Mouse (Mus musculus) stomach, embryonic 14.5 days (tissue): ENCODE results near the gene Edc3. TPM values are rescaled to one million over a fixed set of nuclear protein-coding genes. Genes with fewer than 3 reads are reported as not detected.

ENCODE experiments used
- ATAC-seq: fragments of 200-750 bp; cut with Nextera tagmentation; 2 replicates; pipeline ENCODE4 v1.8.0; 2017; ENCODE audit warnings: low read depth, moderate TSS enrichment; ENCODE audit not compliant: insufficient number of reproducible peaks, insufficient read depth, low FRiP score
- H3K27ac ChIP-seq: fragments of 300-500 bp; sonication (generic); 2 replicates; pipeline ENCODE4 v1.5.1; 2014; ENCODE audit warnings: mild to moderate bottlenecking, low read length, moderate library complexity, mixed read lengths
- H3K27me3 ChIP-seq: fragments of 300-500 bp; sonication (generic); 2 replicates; pipeline ENCODE4 v1.6.1; 2014; ENCODE audit warnings: low read length, control low read depth, mixed read lengths; ENCODE audit not compliant: control insufficient read depth, insufficient read depth
- H3K36me3 ChIP-seq: fragments of 300-500 bp; sonication (generic); 2 replicates; pipeline ENCODE4 v1.6.1; 2014; ENCODE audit warnings: mild to moderate bottlenecking, control low read depth, low read length, moderate library complexity, mixed read lengths; ENCODE audit not compliant: control insufficient read depth, insufficient read depth
- H3K4me1 ChIP-seq: fragments of 300-500 bp; sonication (generic); 2 replicates; pipeline ENCODE4 v1.6.1; 2014; ENCODE audit warnings: low read length, control low read depth, mixed read lengths; ENCODE audit not compliant: control insufficient read depth, insufficient read depth
- H3K4me2 ChIP-seq: fragments of 300-500 bp; sonication (generic); replicated peaks from 2 replicates; pipeline ENCODE4 v1.6.1; 2014; ENCODE audit warnings: low read depth, low read length, control low read depth
- H3K4me3 ChIP-seq: fragments of 300-500 bp; sonication (generic); 2 replicates; pipeline ENCODE4 v1.5.1; 2014; ENCODE audit warnings: low read depth, low read length, control low read depth
- H3K9ac ChIP-seq: fragments of 300-500 bp; sonication (generic); replicated peaks from 2 replicates; pipeline ENCODE4 v1.6.1; 2014; ENCODE audit warnings: low read depth, mild to moderate bottlenecking, control low read depth, low read length, moderate library complexity, mixed read lengths
- H3K9me3 ChIP-seq: fragments of 300-500 bp; sonication (generic); 2 replicates; pipeline ENCODE4 v1.6.1; 2016; ENCODE audit warnings: low read depth, low read length, control low read depth; ENCODE audit not compliant: control insufficient read depth
- WGBS: fragments of 180-500 bp; shearing (Covaris S2); extraction: QIAGEN DNeasy Blood & Tissue Kit; methylation state at CpG from one replicate; pipeline ENCODE4 v1.1.7; 2014; 5-methylcytosine and 5-hydroxymethylcytosine counted together
- polyA plus RNA-seq: library from polyadenylated mRNA; unstranded; fragments of >200 nt; fragmentation: Nextera tagmentation; extraction: Ambion mirVana; gene quantifications from 2 replicates; pipeline ENCODE4 v1.2.1, GENCODE M21; 2014

The Edc3 gene
- polyA plus RNA-seq, 1 experiment from 2014 or later = 23.1 TPM

DNA sequence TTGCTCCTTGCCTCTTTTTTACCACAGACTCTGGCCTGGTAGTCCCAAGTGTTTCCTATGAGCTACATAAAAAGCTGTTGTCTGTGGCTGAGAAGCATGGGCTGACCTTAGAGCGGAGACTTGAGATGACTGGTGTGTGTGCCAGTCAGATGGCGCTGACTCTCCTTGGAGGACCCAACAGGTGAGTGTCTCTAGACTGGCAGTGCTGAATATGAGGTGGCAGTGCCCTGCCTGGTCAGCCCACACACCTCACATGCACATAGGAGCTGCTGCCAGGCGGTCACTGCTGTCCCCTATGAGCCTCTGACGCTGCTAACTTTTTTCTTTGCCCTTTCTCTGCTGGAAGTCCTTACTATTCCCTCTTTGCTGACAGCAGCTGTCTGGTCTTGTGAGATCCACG is 31.5 kb downstream of the Edc3 start:
- no peak for ATAC-seq
- Histone ChIP-seq H3K4me2 (no peak overlapping the region), H3K4me1 (0 out of 2 replicates have a peak, but pooled peaks cover 2% of the 10 kb centered on the region), H3K27ac (no peak overlapping the region), H3K9me3 (no peaks in the 10 kb centered on the region), H3K27me3 (no peaks in the 10 kb centered on the region), H3K36me3 (peaks cover 30% of the 10 kb centered on the region; the same call in 1 of the 2 replicates), H3K9ac (no peak overlapping the region), H3K4me3 (no peak overlapping the region)
- WGBS = 86% methylated on average over 5 of the region's 5 CpGs

DNA sequence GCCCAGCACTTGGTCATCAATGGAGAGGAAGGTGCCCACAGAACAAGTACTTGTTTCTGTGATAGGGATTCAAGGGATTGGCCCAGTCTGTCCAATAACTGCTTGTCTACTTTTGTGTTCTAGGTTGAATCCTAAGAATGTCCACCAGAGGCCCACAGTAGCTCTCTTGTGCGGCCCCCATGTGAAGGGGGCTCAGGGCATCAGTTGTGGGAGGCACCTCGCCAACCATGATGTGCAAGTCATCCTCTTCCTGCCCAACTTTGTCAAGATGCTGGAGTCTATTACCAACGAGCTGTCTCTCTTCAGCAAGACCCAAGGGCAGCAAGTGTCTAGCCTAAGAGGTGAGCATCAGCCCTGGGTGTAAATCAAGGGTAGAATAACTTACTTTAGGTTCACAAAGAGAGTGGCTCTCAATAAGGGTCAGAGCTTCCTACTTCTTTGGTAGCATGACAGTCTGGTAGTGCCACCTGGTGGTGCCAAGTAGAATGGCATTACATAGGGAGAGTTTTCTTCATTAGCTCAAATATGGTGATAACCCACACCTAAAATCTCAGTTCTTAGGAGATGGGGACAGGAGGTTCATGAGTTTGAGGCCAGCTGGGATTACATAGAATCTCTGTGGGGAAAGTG is 36.2 kb downstream of the Edc3 start:
- no peak for ATAC-seq
- H3K27ac ChIP-seq = no peak overlapping the region
- H3K4me3 ChIP-seq = no peak overlapping the region
- peaks cover 66% of the 10 kb centered on the region for H3K36me3 ChIP-seq
- no peaks in the 10 kb centered on the region for H3K27me3 ChIP-seq
- no peak overlapping the region for H3K9ac ChIP-seq
- H3K4me2 ChIP-seq = no peak overlapping the region
- WGBS = 72% methylated on average over 3 of the region's 3 CpGs
- H3K4me1 ChIP-seq = no peaks in the 10 kb centered on the region
- no peaks in the 10 kb centered on the region for H3K9me3 ChIP-seq

DNA sequence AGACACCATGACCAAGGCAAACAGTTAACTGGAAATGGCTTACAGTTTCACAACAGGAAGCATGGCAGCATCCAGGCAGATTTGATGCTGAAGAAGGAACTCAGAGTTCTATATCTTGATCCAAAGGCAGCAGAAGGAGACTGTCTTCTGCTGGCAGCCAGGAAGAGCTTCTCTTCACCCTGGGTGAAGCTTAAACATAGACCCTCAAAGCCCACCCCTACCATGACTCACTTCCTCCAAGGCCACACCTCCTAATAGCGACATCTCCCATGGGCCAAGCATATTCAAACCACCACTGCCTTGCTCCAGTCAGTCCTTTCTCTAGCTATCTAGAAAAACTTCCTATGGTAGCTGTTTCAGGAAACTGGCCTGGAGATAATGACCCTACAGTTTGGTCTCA is 38.7 kb downstream of the Edc3 start:
- H3K9me3 ChIP-seq = no peaks in the 10 kb centered on the region
- H3K9ac ChIP-seq = no peak overlapping the region
- no peak for ATAC-seq
- H3K36me3 ChIP-seq = peaks cover 73% of the 10 kb centered on the region
- H3K27me3 ChIP-seq = no peaks in the 10 kb centered on the region
- WGBS = 72% methylated on average over 1 of the region's 1 CpGs
- H3K4me1 ChIP-seq = no peaks in the 10 kb centered on the region
- no peak overlapping the region for H3K4me2 ChIP-seq
- no peak overlapping the region for H3K4me3 ChIP-seq
- H3K27ac ChIP-seq = no peak overlapping the region

GRCm38 (mm10) chr9:57748137-57748536 is 39.8 kb downstream of the Edc3 start:
- WGBS = 89% methylated on average over 6 of the region's 6 CpGs
- no peak overlapping the region for H3K27ac ChIP-seq
- no peak overlapping the region for H3K9ac ChIP-seq
- H3K36me3 ChIP-seq = peaks cover 77% of the 10 kb centered on the region
- H3K4me2 ChIP-seq = no peak overlapping the region
- no peaks in the 10 kb centered on the region for H3K27me3 ChIP-seq
- no peaks in the 10 kb centered on the region for H3K9me3 ChIP-seq
- no peak for ATAC-seq
- H3K4me3 ChIP-seq = no peak overlapping the region
- no peaks in the 10 kb centered on the region for H3K4me1 ChIP-seq

DNA sequence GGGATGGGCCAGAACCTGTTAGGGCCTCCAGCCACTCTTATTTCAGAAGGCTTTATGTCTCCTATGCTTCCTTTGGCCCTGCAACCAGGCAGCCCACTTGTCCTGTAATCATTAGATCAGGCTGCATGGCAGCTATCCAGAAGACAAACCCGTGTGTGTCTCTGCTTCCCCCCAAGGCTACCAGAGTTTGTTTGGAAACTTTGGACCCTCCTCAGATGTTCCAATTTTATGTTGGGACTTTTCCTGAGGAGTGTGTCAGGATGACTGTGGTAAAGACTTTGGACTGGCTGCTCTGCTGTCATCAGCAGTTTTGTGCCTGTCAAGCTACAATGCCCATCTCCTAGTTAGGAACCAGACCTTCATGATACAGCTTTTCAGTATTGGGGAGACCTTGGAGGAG is 40.5 kb downstream of the Edc3 start:
- no peak for ATAC-seq
- WGBS = 66% methylated on average over 1 of the region's 1 CpGs
- peaks cover 83% of the 10 kb centered on the region for H3K36me3 ChIP-seq
- no peak overlapping the region for H3K4me2 ChIP-seq
- no peak overlapping the region for H3K9ac ChIP-seq
- H3K9me3 ChIP-seq = no peaks in the 10 kb centered on the region
- no peaks in the 10 kb centered on the region for H3K4me1 ChIP-seq
- no peak overlapping the region for H3K4me3 ChIP-seq
- no peak overlapping the region for H3K27ac ChIP-seq
- H3K27me3 ChIP-seq = no peaks in the 10 kb centered on the region

DNA sequence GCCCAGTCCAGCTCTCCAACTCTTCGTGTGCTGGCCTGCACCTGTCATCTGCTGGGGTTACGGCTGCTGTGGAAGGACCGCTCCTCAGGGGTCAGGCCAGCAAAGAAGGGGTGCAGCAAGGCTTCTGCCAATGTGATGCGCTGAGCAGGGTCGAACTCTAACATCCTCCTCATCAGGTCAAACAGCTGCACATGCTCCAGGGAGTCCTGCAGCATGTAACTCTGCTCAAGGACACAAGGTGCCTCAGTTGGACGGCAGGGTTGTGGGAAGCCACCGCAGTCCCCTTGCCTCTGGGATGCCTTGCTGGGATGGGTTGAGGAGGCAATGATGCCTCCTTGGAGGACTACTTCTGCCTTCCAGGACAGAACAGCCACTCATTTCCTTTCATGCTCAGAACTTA is 42.6 kb downstream of the Edc3 start:
- H3K9ac ChIP-seq = no peak overlapping the region
- no peak for ATAC-seq
- 84% methylated on average over 7 of the region's 7 CpGs for WGBS
- no peak overlapping the region for H3K4me3 ChIP-seq
- no peak overlapping the region for H3K4me2 ChIP-seq
- no peaks in the 10 kb centered on the region for H3K4me1 ChIP-seq
- no peaks in the 10 kb centered on the region for H3K27me3 ChIP-seq
- H3K9me3 ChIP-seq = no peaks in the 10 kb centered on the region
- no peak overlapping the region for H3K27ac ChIP-seq
- H3K36me3 ChIP-seq = peaks cover 91% of the 10 kb centered on the region

DNA sequence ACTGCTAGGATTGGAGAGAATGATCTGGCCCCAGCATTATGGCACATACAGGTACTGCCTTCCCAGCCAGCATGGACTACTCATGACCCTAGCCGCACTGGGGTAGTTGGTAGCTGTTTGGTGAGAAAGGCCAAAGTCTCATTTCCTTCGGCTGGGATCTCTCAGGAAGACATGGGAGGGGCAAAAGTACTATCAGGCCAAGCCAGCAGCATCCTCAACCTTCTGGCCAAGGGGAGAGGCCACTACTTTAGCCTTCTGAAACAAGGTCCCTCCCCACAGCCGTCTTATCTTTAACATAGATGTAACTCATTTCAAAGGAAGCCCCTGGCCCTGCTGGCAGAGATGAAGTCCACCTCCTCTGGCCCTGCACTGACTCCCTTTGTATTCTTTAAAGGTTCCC is 49.2 kb downstream of the Edc3 start:
- Histone ChIP-seq H3K4me3 (no peak overlapping the region), H3K4me2 (no peak overlapping the region), H3K27ac (no peak overlapping the region), H3K9ac (no peak overlapping the region), H3K36me3 (peaks cover 86% of the 10 kb centered on the region), H3K4me1 (peaks cover 10% of the 10 kb centered on the region; the same call in 1 of the 2 replicates), H3K9me3 (no peaks in the 10 kb centered on the region), H3K27me3 (no peaks in the 10 kb centered on the region)
- WGBS = 85% methylated on average over 3 of the region's 3 CpGs
- ATAC-seq = no peak

DNA sequence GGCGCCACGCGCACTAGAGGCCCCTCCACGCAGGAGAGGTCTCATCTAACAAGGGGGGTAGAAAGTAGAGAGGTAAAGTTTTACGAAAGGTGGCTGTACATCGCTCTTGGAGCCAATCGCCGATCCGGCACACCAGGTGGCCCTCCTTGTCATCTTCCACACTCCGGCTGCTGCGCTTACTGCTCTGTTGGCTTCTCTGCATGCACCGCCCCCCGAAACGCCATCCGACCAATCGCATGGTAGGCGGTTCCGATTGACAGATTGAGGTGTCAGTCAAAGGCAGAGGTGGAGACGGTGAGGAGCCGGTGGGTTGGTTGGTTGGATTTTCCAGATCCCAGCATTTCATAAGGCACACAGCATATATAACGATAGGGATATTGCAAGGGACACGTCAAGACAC is 50.2 kb downstream of the Edc3 start:
- WGBS = 91% methylated on average over 22 of the region's 22 CpGs
- Histone ChIP-seq H3K4me1 (peaks cover 20% of the 10 kb centered on the region; the same call in 1 of the 2 replicates), H3K36me3 (peaks cover 76% of the 10 kb centered on the region), H3K4me2 (no peak overlapping the region), H3K9me3 (no peaks in the 10 kb centered on the region), H3K27me3 (no peaks in the 10 kb centered on the region), H3K9ac (no peak overlapping the region), H3K4me3 (no peak overlapping the region), H3K27ac (no peak overlapping the region)
- ATAC-seq = no peak

DNA sequence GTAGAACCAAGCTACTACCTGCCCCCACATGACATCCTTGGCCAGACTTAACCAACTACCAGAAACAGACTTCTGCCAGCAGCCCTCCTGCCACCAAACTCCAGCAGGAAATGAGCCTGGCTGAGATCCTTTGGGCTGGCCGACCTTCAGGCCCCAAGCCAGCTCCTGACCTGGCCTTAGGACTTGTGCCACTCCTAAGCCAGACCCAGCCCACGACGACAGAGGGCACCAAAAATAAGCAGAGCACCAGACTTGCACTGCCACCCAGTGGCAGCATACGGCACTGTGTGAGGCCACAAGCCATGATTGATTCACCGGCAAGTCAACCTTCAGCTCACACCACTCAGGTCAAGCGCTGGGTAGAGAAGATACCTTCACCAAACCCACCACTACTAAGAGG is 50.9 kb downstream of the Edc3 start:
- no peaks in the 10 kb centered on the region for H3K27me3 ChIP-seq
- H3K9me3 ChIP-seq = no peaks in the 10 kb centered on the region
- no peak overlapping the region for H3K4me3 ChIP-seq
- WGBS = 27% methylated on average over 6 of the region's 6 CpGs
- H3K9ac ChIP-seq = no peak overlapping the region
- peaks cover 25% of the 10 kb centered on the region; the same call in 1 of the 2 replicates for H3K4me1 ChIP-seq
- 0 out of 2 replicates have a peak, but pooled peaks have one; percentile 17 for ATAC-seq
- H3K4me2 ChIP-seq = no peak overlapping the region
- peaks cover 69% of the 10 kb centered on the region for H3K36me3 ChIP-seq
- H3K27ac ChIP-seq = no peak overlapping the region
